Mouse (Mus musculus) MEL (cell line): Measurements from ENCODE around the gene Olfr1118. TPM values are rescaled to one million over a fixed set of nuclear protein-coding genes. Genes with fewer than 3 reads are reported as not detected.
"Not testable (repeated sequence)": the region's sequence is repeated elsewhere in the genome, so short reads cannot be mapped to it uniquely, and the experiment has no call there.

ENCODE experiments used
- DNase-seq: peaks from one replicate; pipeline ENCODE4 v3.0.0; 2011; ENCODE audit warnings: low read depth, low spot score
- H3K27ac ChIP-seq: 2 replicates; pipeline ENCODE4 v1.5.1; 2012; ENCODE audit warnings: low read depth, mild to moderate bottlenecking, control low read depth, low read length, moderate library complexity; ENCODE audit not compliant: control insufficient read depth
- H3K27me3 ChIP-seq, 2 experiments: fragments of 150-350 bp in 1 of 2; sonication (generic) in 1 of 2; 2 replicates each; pipeline ENCODE4 v1.6.1; 2012; ENCODE audit warnings: low read length in 2 of 2, mild to moderate bottlenecking in 2 of 2, improper control_type of control experiment in 1 of 2, moderate library complexity in 1 of 2; ENCODE audit not compliant: insufficient read depth in 2 of 2, control insufficient read depth in 1 of 2
- H3K36me3 ChIP-seq, 2 experiments: 2 replicates each; pipeline ENCODE4 v1.6.1; 2012 to 2014; ENCODE audit warnings: low read length in 2 of 2, improper control_type of control experiment in 1 of 2, inconsistent platforms in 1 of 2, mild to moderate bottlenecking in 1 of 2; ENCODE audit not compliant: insufficient read depth in 2 of 2, control insufficient read depth in 1 of 2
- H3K4me1 ChIP-seq, 2 experiments: fragments of 150-350 bp in 1 of 2; sonication (generic) in 1 of 2; 2 replicates each; pipeline ENCODE4 v1.6.1; 2012; ENCODE audit warnings: low read length in 2 of 2, improper control_type of control experiment in 1 of 2, mild to moderate bottlenecking in 1 of 2; ENCODE audit not compliant: insufficient read depth in 2 of 2, control insufficient read depth in 1 of 2
- H3K4me3 ChIP-seq, 2 experiments: fragments of 150-350 bp in 1 of 2; sonication (generic) in 1 of 2; 2 replicates each; pipeline ENCODE4 v1.5.1; 2012; ENCODE audit warnings: low read depth in 2 of 2, low read length in 2 of 2, mild to moderate bottlenecking in 2 of 2, moderate library complexity in 2 of 2, control low read depth in 1 of 2, improper control_type of control experiment in 1 of 2; ENCODE audit not compliant: control insufficient read depth in 1 of 2, insufficient read depth in 1 of 2
- H3K79me2 ChIP-seq: 2 replicates; pipeline ENCODE4 v1.6.1; 2012; ENCODE audit warnings: mild to moderate bottlenecking, low read length, moderate library complexity; ENCODE audit not compliant: control insufficient read depth, poor library complexity, insufficient read depth
- H3K9ac ChIP-seq: 2 replicates; pipeline ENCODE4 v1.6.1; 2012; ENCODE audit warnings: low read depth, mild to moderate bottlenecking, control low read depth, low read length, moderate library complexity; ENCODE audit not compliant: control insufficient read depth, poor library complexity, severe bottlenecking
- H3K9me3 ChIP-seq: fragments of 150-350 bp; sonication (generic); replicated peaks from 2 replicates; pipeline ENCODE4 v1.6.1; 2012; ENCODE audit warnings: mild to moderate bottlenecking, low read length, improper control_type of control experiment, moderate library complexity; ENCODE audit not compliant: insufficient read depth
- BHLHE40 ChIP-seq: IDR thresholded peaks from 2 replicates; pipeline ENCODE4 v1.6.1; 2012; ENCODE audit warnings: low read depth, mild to moderate bottlenecking, inconsistent platforms, low read length, improper control_type of control experiment, borderline replicate concordance
- CHD2 ChIP-seq: IDR thresholded peaks from 2 replicates; pipeline ENCODE4 v1.6.1; 2011; ENCODE audit warnings: low read length, improper control_type of control experiment
- EP300 ChIP-seq, 2 experiments: IDR thresholded peaks; 2 replicates each; pipeline ENCODE4 v1.6.1; 2011; ENCODE audit warnings: improper control_type of control experiment in 2 of 2, low read length in 2 of 2, low read depth in 1 of 2, mild to moderate bottlenecking in 1 of 2
- GABPA ChIP-seq: IDR thresholded peaks from 2 replicates; pipeline ENCODE4 v1.6.1; 2012; ENCODE audit warnings: low read depth, mild to moderate bottlenecking, inconsistent platforms, low read length, improper control_type of control experiment, moderate library complexity
- GATA1 ChIP-seq: IDR thresholded peaks from 2 replicates; pipeline ENCODE4 v1.6.1; 2011; ENCODE audit warnings: low read depth, low read length, improper control_type of control experiment
- MAFK ChIP-seq: IDR thresholded peaks from 2 replicates; pipeline ENCODE4 v1.6.1; 2011; ENCODE audit warnings: low read depth, mild to moderate bottlenecking, low read length, improper control_type of control experiment, borderline replicate concordance
- NELFE ChIP-seq: IDR thresholded peaks from 2 replicates; pipeline ENCODE4 v1.6.1; 2011; ENCODE audit warnings: low read depth, low read length, improper control_type of control experiment
- POLR2AphosphoS2 ChIP-seq: IDR thresholded peaks from 2 replicates; pipeline ENCODE4 v1.6.1; 2011; ENCODE audit warnings: low read length, improper control_type of control experiment
- RCOR1 ChIP-seq: IDR thresholded peaks from 2 replicates; pipeline ENCODE4 v1.6.1; 2012; ENCODE audit warnings: low read depth, mild to moderate bottlenecking, inconsistent platforms, low read length, improper control_type of control experiment
- SMC3 ChIP-seq: IDR thresholded peaks from 2 replicates; pipeline ENCODE4 v1.6.1; 2011; ENCODE audit warnings: low read depth, low read length, improper control_type of control experiment
- TBP ChIP-seq: IDR thresholded peaks from 2 replicates; pipeline ENCODE4 v1.8.0; 2011; ENCODE audit warnings: low read depth, low read length, improper control_type of control experiment
- UBTF ChIP-seq: IDR thresholded peaks from 2 replicates; pipeline ENCODE4 v1.6.1; 2012; ENCODE audit warnings: low read depth, mild to moderate bottlenecking, inconsistent platforms, low read length, improper control_type of control experiment, moderate library complexity, borderline replicate concordance; ENCODE audit not compliant: insufficient read depth
- ZC3H11A ChIP-seq: IDR thresholded peaks from 2 replicates; pipeline ENCODE4 v1.6.1; 2012; ENCODE audit warnings: low read depth, mild to moderate bottlenecking, inconsistent platforms, low read length, improper control_type of control experiment
- ZMIZ1 ChIP-seq: IDR thresholded peaks from 2 replicates; pipeline ENCODE4 v1.6.1; 2012; ENCODE audit warnings: low read depth, mild to moderate bottlenecking, inconsistent platforms, low read length, improper control_type of control experiment, moderate library complexity
- ZNF384 ChIP-seq: IDR thresholded peaks from 2 replicates; pipeline ENCODE4 v1.6.1; 2012; ENCODE audit warnings: low read depth, mild to moderate bottlenecking, inconsistent platforms, low read length, improper control_type of control experiment
- polyA plus RNA-seq, 2 experiments: library from polyadenylated mRNA; stranded (reverse) in 1 of 2; unstranded in 1 of 2; fragments of >175 nt in 1 of 2; fragments of >200 nt in 1 of 2; gene quantifications; 2 replicates each; pipeline versions ENCODE4 v1.2.1 to v1.2.4; 2012; ENCODE audit warnings: low replicate concordance in 2 of 2, low read depth in 1 of 2; ENCODE audit not compliant: insufficient read length in 2 of 2, insufficient read depth in 1 of 2, missing spikeins in 1 of 2
- total RNA-seq: library from RNA; depleted of rRNA; stranded (reverse); fragments of 300-350 nt; gene quantifications from 2 replicates; pipeline ENCODE4 v1.2.3, GENCODE M21; 2012; rRNA removed

Olfr1118 gene
- total and polyA plus RNA-seq, 3 experiments: not detected

DNA sequence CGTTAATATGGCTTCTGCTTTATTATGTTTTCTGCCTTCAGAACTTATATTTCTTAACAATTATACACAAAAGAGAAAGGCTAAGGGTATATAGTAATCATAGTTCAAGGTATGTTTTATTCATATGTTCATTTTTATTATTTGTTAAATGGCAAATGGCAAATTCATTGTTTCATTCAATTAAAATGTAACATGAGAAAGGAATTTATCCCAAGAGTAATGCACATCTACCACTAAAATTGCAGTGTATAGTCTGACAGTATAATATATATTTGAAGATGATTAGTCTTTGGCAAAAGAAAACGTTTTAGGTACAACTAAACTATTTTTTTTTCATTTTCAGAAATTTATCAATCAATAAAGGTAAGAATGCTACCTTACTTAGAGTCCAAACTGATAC, 47.1 kb downstream of the Olfr1118 start, which contains the start of gene Olfr1120:
Gene Olfr1120, plus strand, starts transcription at position 301 of the 400 bp plus-strand sequence.
- no peak within 1 kb of the TSS for H3K9ac ChIP-seq
- no peaks in the 10 kb centered on the region for H3K4me1 ChIP-seq
- TF ChIP-seq ZMIZ1 (no peak), ZNF384 (no peak), UBTF (no peak), TBP (no peak), RCOR1 (no peak), SMC3 (no peak), GABPA (no peak), ZC3H11A (no peak), GATA1 (no peak), NELFE (no peak), EP300 (IDR thresholded peaks at IDR 0.05; ENCODE audit: low read depth in 1 of 2, low read length in 2 of 2) (no peak), POLR2AphosphoS2 (no peak), MAFK (no peak), BHLHE40 (no peak), CHD2 (no peak)
- H3K27me3 ChIP-seq: no peaks in the 10 kb centered on the region
- DNase-seq: no peak
- no peaks in the 10 kb centered on the region for H3K36me3 ChIP-seq
- no peaks in the 10 kb centered on the region for H3K9me3 ChIP-seq
- H3K27ac ChIP-seq: no peak within 1 kb of the TSS
- no peak within 1 kb of the TSS for H3K4me3 ChIP-seq
- no peaks in the 10 kb centered on the region for H3K79me2 ChIP-seq

GRCm38 (mm10) chr2:87360121-87360520, 52.7 kb downstream of the Olfr1118 start:
- H3K79me2 ChIP-seq, H3K9ac ChIP-seq, H3K36me3 ChIP-seq, DNase-seq, H3K4me1 ChIP-seq, H3K27me3 ChIP-seq, H3K9me3 ChIP-seq, H3K4me3 ChIP-seq, H3K27ac ChIP-seq: not testable (repeated sequence)

Other genes starting within 250 kb of the Olfr1118 start
- gene Olfr1107, start 231.8 kb upstream of the Olfr1118 start, total RNA-seq: not detected in 2 replicates
- not detected for gene Olfr1107, start 231.8 kb upstream of the Olfr1118 start, polyA plus RNA-seq
- not detected in 2 replicates for gene Olfr1109, start 211.6 kb upstream of the Olfr1118 start, total RNA-seq
- gene Olfr1109, start 211.6 kb upstream of the Olfr1118 start, polyA plus RNA-seq: not detected
- not detected in 2 replicates for gene Olfr259, start 193.0 kb upstream of the Olfr1118 start, total RNA-seq
- not detected for gene Olfr259, start 193.0 kb upstream of the Olfr1118 start, polyA plus RNA-seq
- not detected in 2 replicates for gene Olfr1110, start 167.3 kb upstream of the Olfr1118 start, total RNA-seq
- not detected for gene Olfr1110, start 167.3 kb upstream of the Olfr1118 start, polyA plus RNA-seq
- gene Olfr1111, start 155.0 kb upstream of the Olfr1118 start, total RNA-seq: not detected in 2 replicates
- not detected for gene Olfr1111, start 155.0 kb upstream of the Olfr1118 start, polyA plus RNA-seq
- not detected in 2 replicates for gene Olfr1112, start 119.8 kb upstream of the Olfr1118 start, total RNA-seq
- gene Olfr1112, start 119.8 kb upstream of the Olfr1118 start, polyA plus RNA-seq: not detected
- not detected in 2 replicates for gene Olfr1113, start 98.6 kb upstream of the Olfr1118 start, total RNA-seq
- gene Olfr1113, start 98.6 kb upstream of the Olfr1118 start, polyA plus RNA-seq: not detected
- gene Olfr1115, start 59.6 kb upstream of the Olfr1118 start, total RNA-seq: not detected in 2 replicates
- gene Olfr1115, start 59.6 kb upstream of the Olfr1118 start, polyA plus RNA-seq: not detected
- gene Olfr1116, start 40.0 kb upstream of the Olfr1118 start, total RNA-seq: not detected in 2 replicates
- gene Olfr1116, start 40.0 kb upstream of the Olfr1118 start, polyA plus RNA-seq: under 1 TPM in 1 of 2 experiments, not detected in 1; 0.01 TPM
- not detected in 2 replicates for gene Olfr1120, start 47.2 kb downstream of the Olfr1118 start, total RNA-seq
- gene Olfr1120, start 47.2 kb downstream of the Olfr1118 start, polyA plus RNA-seq: not detected
- gene Olfr1121, start 62.3 kb downstream of the Olfr1118 start, total RNA-seq: not detected in 2 replicates
- not detected for gene Olfr1121, start 62.3 kb downstream of the Olfr1118 start, polyA plus RNA-seq
- gene Olfr1122, start 78.3 kb downstream of the Olfr1118 start, total RNA-seq: not detected in 2 replicates
- not detected for gene Olfr1122, start 78.3 kb downstream of the Olfr1118 start, polyA plus RNA-seq
- gene Olfr1123, start 109.1 kb downstream of the Olfr1118 start, total RNA-seq: not detected in 2 replicates
- gene Olfr1123, start 109.1 kb downstream of the Olfr1118 start, polyA plus RNA-seq: not detected
- gene Olfr1124, start 122.7 kb downstream of the Olfr1118 start, total RNA-seq: not detected in 2 replicates
- gene Olfr1124, start 122.7 kb downstream of the Olfr1118 start, polyA plus RNA-seq: not detected
- gene Olfr1126, start 146.4 kb downstream of the Olfr1118 start, total RNA-seq: not detected in 2 replicates
- not detected for gene Olfr1126, start 146.4 kb downstream of the Olfr1118 start, polyA plus RNA-seq
- gene Pramel7, start 189.5 kb downstream of the Olfr1118 start, total RNA-seq: not detected in 2 replicates
- not detected for gene Pramel7, start 189.5 kb downstream of the Olfr1118 start, polyA plus RNA-seq
- gene Pramel6, start 199.0 kb downstream of the Olfr1118 start, total RNA-seq: not detected in 2 replicates
- gene Pramel6, start 199.0 kb downstream of the Olfr1118 start, polyA plus RNA-seq: not detected
- gene Olfr153, start 224.2 kb downstream of the Olfr1118 start, total RNA-seq: not detected in 2 replicates
- gene Olfr153, start 224.2 kb downstream of the Olfr1118 start, polyA plus RNA-seq: not detected
- not detected in 2 replicates for gene Olfr1128, start 238.0 kb downstream of the Olfr1118 start, total RNA-seq
- gene Olfr1128, start 238.0 kb downstream of the Olfr1118 start, polyA plus RNA-seq: not detected